Mouse (Mus musculus) layer of hippocampus, adult 9-10 months (tissue): ENCODE measurements around the gene Qtrt2.

Experiments used
- DNase-seq: peaks from one replicate; pipeline ENCODE4 v3.0.0; 2022; ENCODE audit warnings: low spot score

The Qtrt2 gene

GRCm38 (mm10) chr16:43926341-43926859 is at the start of gene Qtrt2:
Qtrt2 (minus strand) TSS chr16:43926809.
- no peak for DNase-seq

- no peak for DNase-seq
Observed at GRCm38 (mm10) chr16:43973606-43974220, 47.1 kb upstream of the Qtrt2 start.

GRCm38 (mm10) chr16:43973147-43973546 is 46.5 kb upstream of the Qtrt2 start:
- no peak for DNase-seq

GRCm38 (mm10) chr16:43972391-43972790 is 45.8 kb upstream of the Qtrt2 start:
- no peak for DNase-seq

GRCm38 (mm10) chr16:43971741-43972140 is 45.1 kb upstream of the Qtrt2 start:
- DNase-seq: no peak

GRCm38 (mm10) chr16:43971189-43971588 is 44.6 kb upstream of the Qtrt2 start:
- DNase-seq: no peak

GRCm38 (mm10) chr16:43970426-43970825 is 43.8 kb upstream of the Qtrt2 start:
- no peak for DNase-seq

GRCm38 (mm10) chr16:43965781-43966389 is 39.3 kb upstream of the Qtrt2 start:
- no peak for DNase-seq

GRCm38 (mm10) chr16:43963780-43964179 is 37.2 kb upstream of the Qtrt2 start:
- DNase-seq: no peak

- no peak for DNase-seq
Observed at GRCm38 (mm10) chr16:43963291-43963690, 36.7 kb upstream of the Qtrt2 start.

- DNase-seq: no peak
Observed at GRCm38 (mm10) chr16:43958038-43958437, 31.4 kb upstream of the Qtrt2 start.

GRCm38 (mm10) chr16:43954913-43955312 is 28.3 kb upstream of the Qtrt2 start:
- DNase-seq: no peak

- DNase-seq: no peak
Observed at GRCm38 (mm10) chr16:43951591-43951990, 25.0 kb upstream of the Qtrt2 start.

GRCm38 (mm10) chr16:43945869-43946268 is 19.3 kb upstream of the Qtrt2 start:
- no peak for DNase-seq

GRCm38 (mm10) chr16:43945351-43945750 is 18.7 kb upstream of the Qtrt2 start:
- DNase-seq: no peak

GRCm38 (mm10) chr16:43940846-43941245 is 14.2 kb upstream of the Qtrt2 start:
- no peak for DNase-seq

GRCm38 (mm10) chr16:43935892-43936291 is 9.3 kb upstream of the Qtrt2 start:
- no peak for DNase-seq

- no peak for DNase-seq
Observed at GRCm38 (mm10) chr16:43935367-43935766, 8.8 kb upstream of the Qtrt2 start.

- DNase-seq: no peak
Observed at GRCm38 (mm10) chr16:43934856-43935255, 8.2 kb upstream of the Qtrt2 start.

- DNase-seq: no peak
Observed at GRCm38 (mm10) chr16:43933041-43933440, 6.4 kb upstream of the Qtrt2 start.

GRCm38 (mm10) chr16:43932319-43932718 is 5.7 kb upstream of the Qtrt2 start:
- DNase-seq: no peak

- no peak for DNase-seq
Observed at GRCm38 (mm10) chr16:43931502-43931901, 4.9 kb upstream of the Qtrt2 start.

GRCm38 (mm10) chr16:43930577-43930976 is 4.0 kb upstream of the Qtrt2 start:
- no peak for DNase-seq

- DNase-seq: no peak
Observed at GRCm38 (mm10) chr16:43925846-43926245, 763 bp downstream of the Qtrt2 start.
